Mouse (Mus musculus) limb, embryonic 11.5 days (tissue): ENCODE measurements around the gene Cst13. TPM values are rescaled to one million over a fixed set of nuclear protein-coding genes. Genes with fewer than 3 reads are reported as not detected.

Source experiments
- ATAC-seq: fragments of 200-750 bp; cut with Nextera tagmentation; 2 replicates; pipeline ENCODE4 v1.8.0; 2017; ENCODE audit warnings: low read depth; ENCODE audit not compliant: insufficient number of reproducible peaks, low FRiP score, low TSS enrichment
- DNase-seq: peaks from one replicate; pipeline ENCODE4 v3.0.0-alpha.2; 2015; ENCODE audit warnings: low spot score
- H3K27ac ChIP-seq: fragments of 300-500 bp; sonication (generic); replicated peaks from 2 replicates; pipeline ENCODE4 v1.5.1; 2014; ENCODE audit warnings: low read depth, mild to moderate bottlenecking, low read length
- H3K27me3 ChIP-seq: fragments of 300-500 bp; sonication (generic); 2 replicates; pipeline ENCODE4 v1.6.1; 2014; ENCODE audit warnings: mild to moderate bottlenecking, low read length, mixed read lengths; ENCODE audit not compliant: control insufficient read depth, insufficient read depth
- H3K36me3 ChIP-seq: fragments of 300-500 bp; sonication (generic); 2 replicates; pipeline ENCODE4 v1.6.1; 2014; ENCODE audit warnings: mild to moderate bottlenecking, low read length, moderate library complexity, mixed read lengths; ENCODE audit not compliant: control insufficient read depth, insufficient read depth
- H3K4me1 ChIP-seq: fragments of 300-500 bp; sonication (generic); 2 replicates; pipeline ENCODE4 v1.6.1; 2014; ENCODE audit warnings: low read length, mixed read lengths; ENCODE audit not compliant: control insufficient read depth, insufficient read depth
- H3K4me2 ChIP-seq: fragments of 300-500 bp; sonication (generic); 2 replicates; pipeline ENCODE4 v1.6.1; 2014; ENCODE audit warnings: low read depth, mild to moderate bottlenecking, moderate library complexity; ENCODE audit not compliant: severe bottlenecking
- H3K4me3 ChIP-seq: fragments of 300-500 bp; sonication (generic); 2 replicates; pipeline ENCODE4 v1.5.1; 2014; ENCODE audit warnings: low read depth, low read length
- H3K9ac ChIP-seq: fragments of 300-500 bp; sonication (generic); 2 replicates; pipeline ENCODE4 v1.6.1; 2014; ENCODE audit warnings: mild to moderate bottlenecking, low read length
- H3K9me3 ChIP-seq: fragments of 300-500 bp; sonication (generic); 2 replicates; pipeline ENCODE4 v1.6.1; 2016; ENCODE audit warnings: low read length; ENCODE audit not compliant: control insufficient read depth
- whole genome bisulfite sequencing: fragments of 180-500 bp; shearing (Covaris S2); extraction: QIAGEN DNeasy Blood & Tissue Kit; methylation state at CpG from one replicate; pipeline ENCODE4 v1.1.7; 2014; 5-methylcytosine and 5-hydroxymethylcytosine counted together
- polyA plus RNA-seq: library from polyadenylated mRNA; unstranded; fragments of >200 nt; fragmentation: Nextera tagmentation; extraction: Ambion mirVana; gene quantifications from 2 replicates; pipeline ENCODE4 v1.2.1, GENCODE M21; 2014

Cst13 gene
- polyA plus RNA-seq, 1 experiment from 2014 or later: not detected

- DNase-seq (no peak), ATAC-seq (no peak)
- H3K27me3 ChIP-seq: no peaks in the 10 kb centered on the region
- no peak overlapping the region for H3K4me2 ChIP-seq
- 91% methylated on average over 5 of the region's 5 CpGs for WGBS
- no peaks in the 10 kb centered on the region for H3K4me1 ChIP-seq
- H3K27ac ChIP-seq: no peak overlapping the region
- H3K9ac ChIP-seq: no peak overlapping the region
- no peaks in the 10 kb centered on the region for H3K36me3 ChIP-seq
- no peaks in the 10 kb centered on the region for H3K9me3 ChIP-seq
- H3K4me3 ChIP-seq: no peak overlapping the region
Measured at GRCm38 (mm10) chr2:148838075-148838777, 18.3 kb downstream of the Cst13 start.

- Histone ChIP-seq H3K9me3 (no peaks in the 10 kb centered on the region), H3K9ac (no peak overlapping the region), H3K27ac (no peak overlapping the region), H3K4me1 (no peaks in the 10 kb centered on the region), H3K27me3 (no peaks in the 10 kb centered on the region), H3K36me3 (no peaks in the 10 kb centered on the region), H3K4me3 (no peak overlapping the region), H3K4me2 (no peak overlapping the region)
- 86% methylated on average over 2 of the region's 2 CpGs for WGBS
- ATAC-seq (no peak), DNase-seq (no peak)
Measured at GRCm38 (mm10) chr2:148839224-148839623, 19.3 kb downstream of the Cst13 start.

- Histone ChIP-seq H3K27ac (no peak overlapping the region), H3K4me3 (no peak overlapping the region), H3K9ac (no peak overlapping the region), H3K27me3 (no peaks in the 10 kb centered on the region), H3K36me3 (no peaks in the 10 kb centered on the region), H3K4me1 (no peaks in the 10 kb centered on the region), H3K4me2 (no peak overlapping the region; the same call in 1 of the 2 replicates), H3K9me3 (no peaks in the 10 kb centered on the region)
- ATAC-seq (peak; percentile 71), DNase-seq (peak; percentile 77)
- WGBS: 45% methylated on average over 8 of the region's 8 CpGs
Measured at GRCm38 (mm10) chr2:148851116-148851906, 31.4 kb downstream of the Cst13 start.

- no peaks in the 10 kb centered on the region for H3K4me1 ChIP-seq
- H3K36me3 ChIP-seq: no peaks in the 10 kb centered on the region
- 75% methylated on average over 8 of the region's 8 CpGs for WGBS
Measured at GRCm38 (mm10) chr2:148856630-148857400, 36.9 kb downstream of the Cst13 start.

DNA sequence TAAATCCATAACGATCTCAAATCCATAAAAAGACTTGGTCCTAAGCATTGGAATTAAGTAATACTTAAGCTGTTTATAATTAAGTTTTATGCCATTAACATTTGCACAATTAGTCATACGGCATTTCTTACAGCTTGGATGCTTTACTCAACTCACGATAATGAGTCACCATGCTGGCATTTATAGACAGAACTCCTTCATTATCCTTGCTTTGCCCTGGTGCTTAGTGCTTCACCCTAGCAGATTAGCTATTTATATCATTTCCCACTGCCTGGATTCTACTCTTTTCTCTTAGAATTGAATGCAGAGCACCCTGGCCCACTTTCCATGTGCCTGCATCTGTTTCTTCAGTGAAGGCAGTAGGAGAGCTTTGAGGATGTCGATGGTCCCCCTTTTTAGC, 37.6 kb downstream of the Cst13 start:
- Histone ChIP-seq H3K9me3 (no peaks in the 10 kb centered on the region), H3K4me2 (no peak overlapping the region), H3K27me3 (no peaks in the 10 kb centered on the region), H3K4me3 (no peak overlapping the region), H3K36me3 (no peaks in the 10 kb centered on the region), H3K27ac (no peak overlapping the region), H3K9ac (no peak overlapping the region), H3K4me1 (no peaks in the 10 kb centered on the region)
- no peak for DNase-seq
- no peak for ATAC-seq
- WGBS: 80% methylated on average over 4 of the region's 4 CpGs

More at GRCm38 (mm10) chr2:148856630-148857400, 36.9 kb downstream of the Cst13 start:
- H3K4me3 ChIP-seq: no peak overlapping the region
- H3K9me3 ChIP-seq: no peaks in the 10 kb centered on the region
- ATAC-seq (no peak), DNase-seq (no peak)
- H3K27ac ChIP-seq: no peak overlapping the region
- no peak overlapping the region for H3K4me2 ChIP-seq
- H3K9ac ChIP-seq: no peak overlapping the region
- H3K27me3 ChIP-seq: no peaks in the 10 kb centered on the region

DNA sequence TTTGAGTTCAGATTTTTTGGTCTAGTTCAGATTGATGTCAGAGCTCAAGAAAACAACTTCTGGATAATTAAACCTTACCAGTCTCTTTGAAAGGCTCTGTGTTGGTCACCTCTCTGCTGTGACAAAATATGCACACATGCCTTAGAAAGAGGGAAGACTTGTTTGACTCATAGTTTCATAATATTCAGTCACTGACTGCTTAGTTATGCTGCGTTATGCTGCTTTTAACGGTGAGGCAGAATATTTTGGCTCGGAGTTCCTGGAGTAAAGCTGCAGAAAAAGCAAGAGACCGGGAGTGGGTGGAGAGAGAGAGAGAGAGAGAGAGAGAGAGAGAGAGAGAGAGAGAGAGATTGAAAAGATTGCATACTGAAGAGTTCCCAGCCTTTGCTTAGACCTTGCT, 41.1 kb downstream of the Cst13 start:
- no peaks in the 10 kb centered on the region for H3K9me3 ChIP-seq
- DNase-seq: no peak
- no peak overlapping the region for H3K27ac ChIP-seq
- ATAC-seq: no peak
- H3K9ac ChIP-seq: no peak overlapping the region
- no peak overlapping the region for H3K4me2 ChIP-seq
- no peaks in the 10 kb centered on the region for H3K4me1 ChIP-seq
- H3K27me3 ChIP-seq: no peaks in the 10 kb centered on the region
- no peaks in the 10 kb centered on the region for H3K36me3 ChIP-seq
- 84% methylated on average over 4 of the region's 4 CpGs for WGBS
- no peak overlapping the region for H3K4me3 ChIP-seq

- Histone ChIP-seq H3K27me3 (no peaks in the 10 kb centered on the region), H3K4me2 (no peak overlapping the region), H3K4me1 (no peaks in the 10 kb centered on the region), H3K27ac (no peak overlapping the region), H3K9ac (no peak overlapping the region), H3K4me3 (no peak overlapping the region), H3K9me3 (no peaks in the 10 kb centered on the region), H3K36me3 (no peaks in the 10 kb centered on the region)
- DNase-seq (no peak), ATAC-seq (no peak)
Measured at GRCm38 (mm10) chr2:148861693-148862092, 41.8 kb downstream of the Cst13 start.

DNA sequence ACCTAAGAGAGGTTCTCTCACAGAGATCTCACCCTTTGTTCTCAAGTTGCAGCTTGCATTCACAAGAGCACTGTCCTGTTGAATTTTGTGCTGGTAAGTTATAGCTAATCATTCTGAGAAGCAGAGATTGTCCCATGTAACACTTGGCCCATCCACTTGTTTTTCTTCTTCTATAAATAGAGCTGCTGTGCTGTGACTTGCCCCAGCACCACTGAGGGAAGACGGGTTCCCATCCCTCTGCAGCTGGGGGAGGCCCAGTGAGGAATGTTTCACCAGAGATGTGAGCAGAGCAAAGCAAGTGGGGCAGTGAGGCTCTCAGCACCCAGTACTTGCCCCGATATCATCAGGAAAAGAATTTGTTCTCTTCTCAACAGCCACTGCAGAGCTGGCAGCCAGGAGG, 45.1 kb downstream of the Cst13 start, which contains the start of gene 9230104L09Rik:
Gene 9230104L09Rik (minus strand): TSS at position 73 of the 400 bp plus-strand sequence.
- 72% methylated on average over 2 of the region's 2 CpGs for WGBS
- H3K27ac ChIP-seq: no peak within 1 kb of the TSS
- ATAC-seq (no peak), DNase-seq (no peak)
- H3K27me3 ChIP-seq: no peaks in the 10 kb centered on the region
- H3K4me1 ChIP-seq: no peaks in the 10 kb centered on the region
- no peak within 1 kb of the TSS for H3K4me2 ChIP-seq
- H3K4me3 ChIP-seq: no peak within 1 kb of the TSS
- no peaks in the 10 kb centered on the region for H3K9me3 ChIP-seq
- no peaks in the 10 kb centered on the region for H3K36me3 ChIP-seq
- H3K9ac ChIP-seq: no peak within 1 kb of the TSS
